Mouse (Mus musculus) thymus, postnatal 14 days (tissue): ENCODE data around the gene Cep170.

Experiments used
- DNase-seq: peaks from one replicate; pipeline ENCODE4 v3.0.0; 2021

Gene Cep170

GRCm38 (mm10) chr1:176824611-176825010 is 10.7 kb upstream of the Cep170 start:
- no peak for DNase-seq

DNA sequence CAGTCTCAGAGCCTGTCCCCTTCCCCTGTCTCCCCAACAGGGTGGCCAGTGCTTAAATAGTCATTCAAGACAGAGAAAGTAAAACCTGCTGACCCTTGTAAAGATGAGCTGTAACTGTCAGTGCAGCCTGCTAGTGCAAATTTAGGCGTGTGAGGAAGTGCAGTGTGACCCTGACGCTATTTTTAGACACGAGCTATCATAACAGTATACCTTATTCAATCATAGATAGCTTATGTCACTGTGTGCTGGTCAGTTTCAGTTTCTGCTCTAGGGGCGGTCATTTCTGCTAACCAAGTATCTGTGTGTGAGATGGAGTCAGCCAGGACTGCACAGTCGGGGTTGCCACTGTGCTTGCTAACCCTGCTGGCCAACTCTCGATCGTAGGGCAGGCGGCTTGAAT is 10.0 kb upstream of the Cep170 start:
- no peak for DNase-seq

- no peak for DNase-seq
These were observed 9.1 kb upstream of the Cep170 start for GRCm38 (mm10) chr1:176822949-176823348.

- no peak for DNase-seq
These were observed 8.1 kb upstream of the Cep170 start for GRCm38 (mm10) chr1:176821929-176822328.

GRCm38 (mm10) chr1:176818763-176819162 is 4.9 kb upstream of the Cep170 start:
- no peak for DNase-seq

DNA sequence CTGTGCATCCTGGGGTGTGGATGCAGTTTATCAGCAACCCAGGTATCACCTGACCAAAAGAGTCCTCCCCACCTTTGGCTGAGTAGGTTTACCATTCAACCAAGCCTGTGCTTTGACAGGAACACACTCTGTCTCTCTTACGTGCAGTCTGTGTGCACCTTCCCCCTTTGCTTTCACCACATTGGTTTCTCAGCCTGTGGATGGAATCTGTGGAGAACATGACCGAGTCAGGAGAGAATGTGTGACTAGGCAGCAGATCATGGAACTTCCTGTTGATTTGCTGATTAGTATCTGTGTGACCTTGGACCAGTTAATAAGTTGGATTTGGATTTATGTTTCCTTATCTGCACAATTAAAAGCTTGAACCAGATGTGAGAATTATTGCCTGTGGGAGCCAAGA is 4.3 kb upstream of the Cep170 start:
- no peak for DNase-seq

- DNase-seq = no peak
These were observed 2.9 kb upstream of the Cep170 start for GRCm38 (mm10) chr1:176816728-176817127.

DNA sequence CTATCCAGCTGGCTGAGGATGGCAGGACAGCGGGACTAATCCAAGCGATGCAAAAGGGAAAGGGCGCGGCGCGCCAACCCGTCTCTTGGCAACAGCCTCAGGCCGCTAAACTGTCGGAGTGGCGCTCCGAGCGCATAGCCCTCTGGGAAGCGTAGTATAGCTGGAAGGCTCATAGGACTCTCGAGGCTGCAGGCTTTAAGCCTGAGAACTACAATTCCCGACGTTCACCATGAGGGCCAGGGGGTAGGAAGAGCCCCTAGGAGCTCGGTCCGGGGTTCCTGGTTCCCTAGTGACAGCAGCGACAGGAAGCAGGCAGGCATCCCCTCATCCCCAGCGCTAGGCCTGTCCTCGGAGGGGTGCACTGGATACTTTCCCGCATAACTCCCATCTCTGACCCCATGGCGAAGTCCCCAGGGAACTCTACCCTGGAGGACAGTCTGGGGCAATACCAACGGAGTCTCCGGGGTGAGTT is 760 bp upstream of the Cep170 start, which contains the start of gene Sdccag8:
Gene Sdccag8, plus strand, starts transcription at position 70 of the 472 bp plus-strand sequence.
- peak; percentile 92 for DNase-seq

DNA sequence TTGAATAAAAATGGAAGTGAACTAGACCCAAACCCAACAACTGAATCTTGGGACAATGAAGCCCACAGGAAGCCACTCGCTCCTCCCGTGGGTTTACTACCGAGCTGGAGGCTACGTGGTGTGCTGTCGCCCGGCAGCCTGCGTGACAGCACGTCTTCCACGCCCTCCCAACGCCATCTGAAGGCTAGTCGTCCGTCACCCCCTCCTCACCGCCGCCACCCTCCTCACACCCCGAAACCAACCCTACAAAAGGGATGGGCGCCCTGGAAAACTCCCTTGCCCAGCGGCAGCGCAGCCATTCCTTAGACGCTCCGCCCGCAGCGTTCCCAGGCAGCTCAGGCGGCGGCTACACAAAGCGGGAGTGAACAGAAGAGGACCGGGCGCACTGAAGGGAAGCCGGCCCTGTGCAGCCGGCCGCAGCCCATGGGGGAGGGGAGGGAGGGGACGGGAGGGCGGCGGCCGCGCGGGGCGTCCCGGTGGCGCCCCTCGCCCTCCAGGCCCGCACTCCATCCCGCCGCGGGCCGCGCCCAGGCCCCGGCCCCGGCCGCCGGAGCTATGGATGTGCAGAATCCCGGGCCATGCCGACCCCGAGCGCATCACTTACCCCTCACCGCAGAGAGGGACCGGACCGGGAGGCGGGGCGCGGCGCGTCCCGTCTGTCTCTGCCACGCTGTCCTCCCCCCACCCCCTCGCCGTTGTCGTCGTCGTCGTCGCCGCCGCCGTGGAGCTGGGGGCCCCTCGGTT is 403 bp downstream of the Cep170 start:
- peak; percentile 69 for DNase-seq

GRCm38 (mm10) chr1:176812491-176813291 is 1.2 kb downstream of the Cep170 start:
- no peak for DNase-seq

GRCm38 (mm10) chr1:176811892-176812291 is 2.0 kb downstream of the Cep170 start:
- DNase-seq = no peak

DNA sequence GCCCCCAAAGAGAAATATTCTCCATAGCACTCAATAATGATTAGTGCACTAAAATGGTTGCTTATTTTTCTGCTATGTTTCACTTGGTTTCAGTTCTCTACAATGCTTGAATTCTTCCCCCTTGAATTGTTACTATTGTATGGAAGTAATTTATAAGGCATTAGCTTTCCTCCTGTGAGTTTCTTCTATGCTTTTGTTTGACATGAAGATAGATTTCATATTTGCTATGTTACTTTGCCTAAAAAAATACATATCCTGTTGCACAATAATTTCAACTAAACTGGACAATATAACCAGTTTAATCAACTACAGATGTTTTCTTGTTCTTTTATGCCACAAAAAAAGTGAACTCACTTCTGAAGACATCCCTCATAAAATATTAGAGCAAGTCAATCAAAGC is 3.7 kb downstream of the Cep170 start:
- DNase-seq = no peak

- peak; percentile 80 for DNase-seq
These were observed 13.0 kb downstream of the Cep170 start for GRCm38 (mm10) chr1:176800728-176801365.

GRCm38 (mm10) chr1:176798673-176799072 is 15.2 kb downstream of the Cep170 start:
- no peak for DNase-seq

DNA sequence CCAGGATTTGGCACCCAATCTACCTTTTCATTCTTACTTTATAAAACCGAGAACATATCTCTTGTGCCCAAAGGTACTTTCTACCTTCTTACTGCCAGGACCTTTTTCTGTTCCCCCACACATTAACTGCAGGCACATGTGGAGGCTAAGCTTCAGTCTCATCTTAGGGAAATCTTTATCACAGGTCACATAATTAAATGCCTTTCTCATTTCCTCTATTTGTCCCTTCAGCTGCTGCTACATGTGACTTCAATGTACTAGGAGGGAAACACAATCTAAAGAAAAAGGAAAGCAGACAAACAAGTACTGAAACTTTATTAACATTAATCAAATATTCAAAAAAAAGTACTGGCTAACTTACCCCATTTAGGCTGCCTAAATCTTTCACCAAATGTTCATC is 21.7 kb downstream of the Cep170 start:
- DNase-seq = no peak

- no peak for DNase-seq
These were observed 24.5 kb downstream of the Cep170 start for GRCm38 (mm10) chr1:176789326-176789725.

- DNase-seq = no peak
These were observed 39.3 kb downstream of the Cep170 start for GRCm38 (mm10) chr1:176774533-176774932.

GRCm38 (mm10) chr1:176762295-176762694 is 51.6 kb downstream of the Cep170 start:
- DNase-seq = no peak

DNA sequence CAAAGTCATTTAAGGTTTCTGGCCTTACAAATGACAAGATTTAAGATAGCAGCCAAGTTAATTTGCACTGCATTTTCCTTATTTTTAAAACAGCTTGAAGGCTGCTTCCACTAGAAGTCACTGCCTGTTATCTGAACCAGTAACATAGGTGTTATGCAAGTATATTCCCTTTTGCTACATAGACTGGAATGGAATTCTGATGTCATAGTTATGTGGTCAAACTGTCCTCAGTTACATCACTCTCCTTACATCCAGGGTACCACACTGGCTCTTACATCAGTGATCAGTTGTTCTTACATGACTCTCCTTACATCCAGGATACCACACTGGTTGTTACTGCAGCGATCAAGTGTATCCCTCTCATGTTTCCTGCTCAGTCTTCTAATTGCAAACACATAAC is 53.2 kb downstream of the Cep170 start:
- no peak for DNase-seq

- DNase-seq = no peak
These were observed 58.3 kb downstream of the Cep170 start for GRCm38 (mm10) chr1:176755586-176755985.

- no peak for DNase-seq
These were observed 59.8 kb downstream of the Cep170 start for GRCm38 (mm10) chr1:176753861-176754718.

DNA sequence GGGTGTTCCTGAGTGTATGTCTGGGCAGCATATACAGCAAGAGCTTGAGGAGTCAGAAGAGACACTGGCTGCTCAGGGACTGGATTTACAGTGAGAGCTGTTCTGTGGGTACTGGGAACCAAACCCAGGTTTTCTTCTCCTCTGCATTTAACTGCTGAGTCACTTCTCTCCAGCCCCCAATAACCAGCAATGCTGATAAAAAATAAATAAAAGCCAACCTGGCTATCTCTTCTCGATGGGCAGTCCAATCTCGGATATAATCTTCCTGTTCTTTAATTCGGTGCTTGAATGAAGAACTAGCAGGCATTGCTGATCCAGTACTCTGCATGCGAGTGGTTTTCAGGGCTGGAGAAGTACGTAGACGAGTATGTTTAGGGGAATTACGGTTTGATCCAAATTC is 64.2 kb downstream of the Cep170 start:
- no peak for DNase-seq

- peak; percentile 9 for DNase-seq
These were observed 81.0 kb downstream of the Cep170 start for GRCm38 (mm10) chr1:176732834-176733233.
